Mouse (Mus musculus) intestine, embryonic 16.5 days (tissue): Measurements from ENCODE around the gene Twf2. TPM values are rescaled to one million over a fixed set of nuclear protein-coding genes. Genes with fewer than 3 reads are reported as not detected.

Experiments
- ATAC-seq: fragments of 200-750 bp; cut with Nextera tagmentation; 2 replicates; pipeline ENCODE4 v1.8.0; 2017; ENCODE audit warnings: moderate TSS enrichment, moderate library complexity
- H3K27ac ChIP-seq: fragments of 300-500 bp; sonication (generic); 2 replicates; pipeline ENCODE4 v1.5.1; 2014; ENCODE audit warnings: mild to moderate bottlenecking, low read length
- H3K27me3 ChIP-seq: fragments of 300-500 bp; sonication (generic); replicated peaks from 2 replicates; pipeline ENCODE4 v1.6.1; 2014; ENCODE audit warnings: low read length, control low read depth, mixed read lengths; ENCODE audit not compliant: control insufficient read depth, insufficient read depth
- H3K36me3 ChIP-seq: fragments of 300-500 bp; sonication (generic); 2 replicates; pipeline ENCODE4 v1.6.1; 2014; ENCODE audit warnings: low read length, control low read depth; ENCODE audit not compliant: control insufficient read depth, insufficient read depth
- H3K4me1 ChIP-seq: fragments of 300-500 bp; sonication (generic); 2 replicates; pipeline ENCODE4 v1.6.1; 2014; ENCODE audit warnings: low read length, control low read depth, mixed read lengths; ENCODE audit not compliant: control insufficient read depth, insufficient read depth
- H3K4me2 ChIP-seq: fragments of 300-500 bp; sonication (generic); 2 replicates; pipeline ENCODE4 v1.6.1; 2014; ENCODE audit warnings: low read depth, low read length, control low read depth
- H3K4me3 ChIP-seq: fragments of 300-500 bp; sonication (generic); 2 replicates; pipeline ENCODE4 v1.5.1; 2014; ENCODE audit warnings: mild to moderate bottlenecking, low read length
- H3K9ac ChIP-seq: fragments of 300-500 bp; sonication (generic); 2 replicates; pipeline ENCODE4 v1.6.1; 2014; ENCODE audit warnings: low read depth, low read length
- H3K9me3 ChIP-seq: fragments of 300-500 bp; sonication (generic); 2 replicates; pipeline ENCODE4 v1.6.1; 2016; ENCODE audit warnings: low read length, control low read depth; ENCODE audit not compliant: control insufficient read depth
- WGBS: fragments of 180-500 bp; shearing (Covaris S2); extraction: QIAGEN DNeasy Blood & Tissue Kit; methylation state at CpG from one replicate; pipeline ENCODE4 v1.1.7; 2014; 5-methylcytosine and 5-hydroxymethylcytosine counted together
- polyA plus RNA-seq: library from polyadenylated mRNA; unstranded; fragments of >200 nt; fragmentation: Nextera tagmentation; extraction: Ambion mirVana; gene quantifications from 2 replicates; pipeline ENCODE4 v1.2.1, GENCODE M21; 2015

The Twf2 gene
- polyA plus RNA-seq, result 48.6 and 50.0 TPM in 2 replicates

GRCm38 (mm10) chr9:106202819-106203636 is at the start of gene Twf2:
Twf2 (plus strand) TSS chr9:106203108.
- peaks cover 2% of the 10 kb centered on the region; the same call in 1 of the 2 replicates for H3K36me3 ChIP-seq
- ATAC-seq, result peak; percentile 92
- peak within 1 kb of the TSS; percentile 74 for H3K27ac ChIP-seq
- H3K27me3 ChIP-seq, result no peaks in the 10 kb centered on the region
- 1% methylated on average over 53 of the region's 61 CpGs for WGBS
- peak within 1 kb of the TSS; percentile 64 for H3K4me3 ChIP-seq
- peak within 1 kb of the TSS; percentile 77 for H3K9ac ChIP-seq
- peak within 1 kb of the TSS; percentile 77 for H3K4me2 ChIP-seq
- H3K4me1 ChIP-seq, result peaks cover 30% of the 10 kb centered on the region
- no peaks in the 10 kb centered on the region for H3K9me3 ChIP-seq

GRCm38 (mm10) chr9:106154106-106154505 is 48.8 kb upstream of the Twf2 start:
- ATAC-seq, result no peak
- no peak overlapping the region for H3K9ac ChIP-seq
- no peak overlapping the region for H3K4me3 ChIP-seq
- no peak overlapping the region for H3K27ac ChIP-seq
- 82% methylated on average over 9 of the region's 9 CpGs for WGBS
- no peaks in the 10 kb centered on the region for H3K36me3 ChIP-seq
- no peaks in the 10 kb centered on the region for H3K9me3 ChIP-seq
- H3K27me3 ChIP-seq, result peaks cover 16% of the 10 kb centered on the region
- H3K4me1 ChIP-seq, result 0 out of 2 replicates have a peak, but pooled peaks cover 2% of the 10 kb centered on the region
- H3K4me2 ChIP-seq, result no peak overlapping the region

DNA sequence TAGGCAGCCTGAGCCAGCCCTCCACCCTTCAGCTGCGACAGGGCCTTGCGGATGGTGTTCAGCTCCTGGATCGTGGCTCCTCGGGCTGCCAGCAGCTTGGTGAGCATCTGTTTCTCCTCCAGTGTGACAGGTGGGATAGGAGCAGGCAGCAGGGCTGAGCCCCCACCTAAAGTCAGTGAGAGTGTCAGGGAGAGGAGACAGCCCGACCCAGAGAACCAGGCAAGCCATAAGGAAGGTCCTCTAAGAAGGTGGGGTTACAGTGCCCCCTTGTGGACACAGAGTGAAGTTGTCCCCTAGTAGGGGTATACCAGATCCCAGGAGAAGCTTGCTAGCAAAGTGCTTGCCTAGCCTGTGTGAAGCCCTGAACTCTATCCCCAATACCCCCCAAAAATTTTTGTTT is 46.5 kb upstream of the Twf2 start:
- H3K27me3 ChIP-seq, result no peaks in the 10 kb centered on the region; the same call in 1 of the 2 replicates
- H3K27ac ChIP-seq, result no peak overlapping the region
- H3K4me2 ChIP-seq, result no peak overlapping the region
- H3K4me1 ChIP-seq, result 0 out of 2 replicates have a peak, but pooled peaks cover 3% of the 10 kb centered on the region
- 47% methylated on average over 5 of the region's 5 CpGs for WGBS
- H3K9me3 ChIP-seq, result no peaks in the 10 kb centered on the region
- H3K36me3 ChIP-seq, result no peaks in the 10 kb centered on the region
- no peak overlapping the region for H3K9ac ChIP-seq
- ATAC-seq, result no peak
- no peak overlapping the region for H3K4me3 ChIP-seq

GRCm38 (mm10) chr9:106156921-106157622 is 45.8 kb upstream of the Twf2 start:
- H3K27me3 ChIP-seq, result no peaks in the 10 kb centered on the region
- no peak for ATAC-seq
- WGBS, result 79% methylated on average over 21 of the region's 21 CpGs
- H3K4me2 ChIP-seq, result no peak overlapping the region
- no peak overlapping the region for H3K9ac ChIP-seq
- H3K27ac ChIP-seq, result no peak overlapping the region
- no peaks in the 10 kb centered on the region for H3K36me3 ChIP-seq
- H3K9me3 ChIP-seq, result no peaks in the 10 kb centered on the region
- H3K4me1 ChIP-seq, result 0 out of 2 replicates have a peak, but pooled peaks cover 3% of the 10 kb centered on the region
- H3K4me3 ChIP-seq, result no peak overlapping the region

DNA sequence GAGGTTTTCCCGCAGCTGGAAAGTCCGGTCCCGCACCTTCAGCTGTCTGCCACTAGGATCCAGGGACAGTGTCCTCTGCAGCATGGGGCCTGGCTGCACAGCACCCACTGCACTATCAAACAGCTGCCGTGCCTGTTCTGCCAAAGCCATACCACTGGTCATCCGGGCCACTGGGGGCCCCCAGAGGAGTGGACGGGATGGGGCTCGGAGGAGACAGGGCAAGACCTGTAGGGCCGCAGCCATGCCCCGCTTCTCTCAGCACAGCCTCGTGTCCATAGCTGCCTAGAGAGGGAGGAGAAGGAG is 45.3 kb upstream of the Twf2 start:
- Histone ChIP-seq H3K9ac (no peak overlapping the region), H3K9me3 (no peaks in the 10 kb centered on the region), H3K27ac (no peak overlapping the region), H3K36me3 (no peaks in the 10 kb centered on the region), H3K4me3 (no peak overlapping the region), H3K4me1 (0 out of 2 replicates have a peak, but pooled peaks cover 3% of the 10 kb centered on the region), H3K27me3 (no peaks in the 10 kb centered on the region), H3K4me2 (no peak overlapping the region)
- peak; percentile 6 for ATAC-seq
- WGBS, result 79% methylated on average over 10 of the region's 10 CpGs

DNA sequence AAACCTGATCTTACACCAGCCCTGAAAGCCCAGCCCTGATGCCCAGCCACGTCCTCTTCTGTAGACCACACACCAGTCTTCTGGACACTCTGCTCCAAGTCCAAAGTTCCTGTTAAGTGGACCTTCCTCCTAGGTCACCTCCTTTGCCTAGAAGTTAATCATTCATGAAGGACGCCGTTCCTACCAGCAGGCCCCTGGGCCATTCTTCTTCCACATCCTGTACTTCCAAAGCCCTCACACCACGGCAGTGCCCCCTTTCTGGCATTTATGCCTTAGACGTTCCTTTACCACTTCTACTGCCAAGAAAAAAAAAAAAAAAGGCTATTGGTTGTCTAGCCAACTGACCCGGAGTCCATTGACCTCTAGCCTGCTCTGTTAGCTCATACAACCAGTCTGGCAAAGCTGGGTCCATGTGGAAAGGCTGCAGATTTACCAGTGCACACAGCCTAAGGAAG is 44.8 kb upstream of the Twf2 start, which contains the start of gene Glyctk:
Gene Glyctk (minus strand): TSS at position 102 of the 455 bp plus-strand sequence.
- Histone ChIP-seq H3K36me3 (no peaks in the 10 kb centered on the region), H3K4me1 (0 out of 2 replicates have a peak, but pooled peaks cover 3% of the 10 kb centered on the region), H3K4me3 (no peak within 1 kb of the TSS), H3K4me2 (no peak within 1 kb of the TSS), H3K9me3 (no peaks in the 10 kb centered on the region), H3K27ac (peak within 1 kb of the TSS; percentile 40), H3K9ac (no peak within 1 kb of the TSS), H3K27me3 (no peaks in the 10 kb centered on the region)
- peak; percentile 57 for ATAC-seq
- 65% methylated on average over 6 of the region's 6 CpGs for WGBS

DNA sequence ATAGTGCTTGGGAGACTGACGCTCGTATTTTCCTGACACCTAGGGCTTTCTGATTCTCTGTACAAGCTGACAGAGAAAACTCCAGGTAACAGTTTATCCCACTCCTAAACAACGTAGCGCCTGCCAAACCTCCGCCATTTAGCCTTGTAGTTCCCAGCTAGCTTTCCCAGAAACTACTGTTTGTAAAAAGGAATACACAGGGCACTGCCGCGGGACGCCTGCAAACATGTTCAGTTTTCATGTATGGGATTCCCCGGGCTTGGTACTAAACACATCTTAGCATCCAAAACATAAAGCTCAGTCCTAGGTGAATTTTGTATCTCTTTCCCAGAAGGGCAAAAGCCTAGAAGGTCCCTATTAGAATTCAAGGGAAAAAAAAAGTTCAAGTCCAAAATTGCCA is 43.7 kb upstream of the Twf2 start:
- Histone ChIP-seq H3K36me3 (no peaks in the 10 kb centered on the region), H3K9ac (no peak overlapping the region), H3K4me1 (0 out of 2 replicates have a peak, but pooled peaks cover 3% of the 10 kb centered on the region), H3K27me3 (no peaks in the 10 kb centered on the region), H3K4me3 (no peak overlapping the region), H3K27ac (no peak overlapping the region), H3K9me3 (no peaks in the 10 kb centered on the region), H3K4me2 (peak overlapping the region; percentile 58)
- no peak for ATAC-seq
- WGBS, result 83% methylated on average over 9 of the region's 9 CpGs

- ATAC-seq, result peak; percentile 84
- Histone ChIP-seq H3K9ac (peak overlapping the region; percentile 68), H3K36me3 (no peaks in the 10 kb centered on the region), H3K27ac (peak overlapping the region; percentile 91), H3K27me3 (no peaks in the 10 kb centered on the region), H3K9me3 (no peaks in the 10 kb centered on the region), H3K4me1 (0 out of 2 replicates have a peak, but pooled peaks cover 3% of the 10 kb centered on the region), H3K4me3 (peak overlapping the region; percentile 61), H3K4me2 (peak overlapping the region; percentile 58)
- whole genome bisulfite sequencing, result 5% methylated on average over 24 of the region's 24 CpGs
These were observed 43.1 kb upstream of the Twf2 start for GRCm38 (mm10) chr9:106159784-106160301.

GRCm38 (mm10) chr9:106160426-106160825 is 42.5 kb upstream of the Twf2 start:
- Histone ChIP-seq H3K4me3 (peak overlapping the region; percentile 61), H3K9me3 (no peaks in the 10 kb centered on the region), H3K4me2 (peak overlapping the region; percentile 58), H3K4me1 (0 out of 2 replicates have a peak, but pooled peaks cover 3% of the 10 kb centered on the region), H3K9ac (peak overlapping the region; percentile 68), H3K27me3 (no peaks in the 10 kb centered on the region), H3K36me3 (no peaks in the 10 kb centered on the region), H3K27ac (peak overlapping the region; percentile 91)
- WGBS, result 44% methylated on average over 5 of the region's 5 CpGs
- no peak for ATAC-seq
